In the genomic region with DNA sequence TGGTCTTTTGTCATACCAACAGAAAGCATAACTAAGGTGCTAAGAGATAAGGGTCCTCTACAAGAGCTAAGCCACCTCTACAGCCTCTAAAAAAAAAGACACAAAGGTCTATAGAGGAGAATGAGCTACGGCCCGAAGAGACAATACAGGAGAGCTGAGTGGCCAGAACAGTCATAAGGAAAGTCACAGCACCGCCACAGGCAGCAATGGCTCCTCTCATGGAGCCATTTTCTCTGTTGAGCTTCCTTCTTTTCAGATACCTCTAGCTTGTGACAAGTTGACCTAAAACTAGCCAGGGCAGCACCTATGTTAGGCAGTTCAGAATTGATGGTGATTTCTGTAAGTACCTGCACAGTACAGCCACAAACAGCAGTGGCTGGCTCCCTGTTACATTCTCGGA, we compare ENCODE assay signal across 18 mouse cellular contexts. TPM values are rescaled to one million over a fixed set of nuclear protein-coding genes. Genes with fewer than 3 reads are reported as not detected.
"Had no signal": no experiment of that assay in that cellular context is flagged by ENCODE, and none has a peak within 500 bp of the region (broad histone marks: within the 10 kb centered on the region; RNA-seq: fewer than 3 reads in every experiment).

No protein-coding gene starts in this region.

- DNase-seq: retina, postnatal 1 day; right cerebral cortex, adult 18-20 months; right cerebral cortex, postnatal 14 days; right cerebral cortex, postnatal 25 days; right cerebral cortex, postnatal 4 days; spleen, adult 18-20 months; thymus, adult 18-20 months; thymus, adult 2 months; thymus, postnatal 14 days; thymus, postnatal 25 days; thymus, postnatal 36 days; thymus, postnatal 4 days had no signal

- H3K9me3 ChIP-seq: neural tube, embryonic 13.5 days; neural tube, embryonic 15.5 days; stomach, embryonic 15.5 days had no signal

- H3K4me3 ChIP-seq: neural tube, embryonic 13.5 days; neural tube, embryonic 15.5 days; stomach, embryonic 15.5 days had no signal

- H3K9ac ChIP-seq: neural tube, embryonic 13.5 days; neural tube, embryonic 15.5 days; stomach, embryonic 15.5 days had no signal

- H3K27me3 ChIP-seq: neural tube, embryonic 13.5 days; neural tube, embryonic 15.5 days; stomach, embryonic 15.5 days had no signal

- H3K4me2 ChIP-seq: neural tube, embryonic 13.5 days; neural tube, embryonic 15.5 days; stomach, embryonic 15.5 days had no signal

- H3K4me1 ChIP-seq: neural tube, embryonic 13.5 days; neural tube, embryonic 15.5 days; stomach, embryonic 15.5 days had no signal

- H3K27ac ChIP-seq: neural tube, embryonic 13.5 days; neural tube, embryonic 15.5 days; stomach, embryonic 15.5 days; stomach, postnatal 0 days had no signal

RNA-seq across cellular contexts. Expression of gene Entpd8, which starts 13.6 kb away (rescaled TPM):
- total RNA-seq: neutrophil, adult 5-6 weeks had no signal
- polyA plus RNA-seq: neural tube, embryonic 13.5 days; neural tube, embryonic 15.5 days had no signal

RNA-seq across cellular contexts. Expression of gene Noxa1, which starts 28.4 kb away (rescaled TPM):
- total RNA-seq: neutrophil, adult 5-6 weeks had no signal
- polyA plus RNA-seq: neural tube, embryonic 13.5 days; neural tube, embryonic 14.5 days; neural tube, embryonic 15.5 days had no signal
